Mouse (Mus musculus) right cerebral cortex, postnatal 10 days (tissue): ENCODE results near the gene Plekhf1.

Source experiments
- DNase-seq, 2 experiments: peaks; one replicate each; pipeline ENCODE4 v3.0.0; 2021; ENCODE audit warnings: low spot score in 2 of 2

Gene Plekhf1

DNA sequence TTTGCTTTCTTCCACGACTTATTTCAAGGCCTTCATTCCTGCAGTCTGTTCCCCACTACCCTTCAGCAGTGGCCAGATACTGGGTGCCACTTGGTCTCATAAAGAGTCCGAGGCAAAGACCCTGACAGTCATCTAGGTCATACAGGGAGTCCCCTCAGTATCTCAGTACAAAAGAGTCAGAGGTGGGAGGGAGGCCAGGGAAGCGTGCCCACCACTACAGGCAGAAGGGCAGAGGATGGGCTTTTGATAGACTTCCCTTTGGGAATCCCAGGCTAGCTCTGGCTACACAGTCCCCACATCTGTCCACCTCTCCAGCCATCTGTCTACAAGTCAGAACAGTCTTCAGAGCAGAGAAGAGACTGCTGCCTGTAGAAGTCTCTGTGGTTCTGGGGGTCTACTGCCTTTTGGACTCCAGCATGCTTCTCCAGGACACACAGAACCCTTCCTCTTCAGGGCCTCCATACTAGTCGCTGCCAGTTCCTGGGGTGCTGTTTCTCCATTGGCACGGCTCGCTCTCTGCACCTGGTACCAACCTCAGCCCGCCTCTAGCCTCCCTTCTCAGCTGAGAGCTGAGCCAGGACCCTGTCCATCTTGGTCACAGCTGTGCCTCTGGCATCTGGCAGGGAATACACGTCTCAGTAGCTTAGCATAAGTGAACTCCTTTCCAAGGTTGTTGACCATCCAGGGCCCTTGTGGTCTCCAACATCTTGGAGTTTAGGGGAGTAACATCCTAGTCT lies 9.0 kb downstream of the Plekhf1 start:
- no peak for DNase-seq

DNA sequence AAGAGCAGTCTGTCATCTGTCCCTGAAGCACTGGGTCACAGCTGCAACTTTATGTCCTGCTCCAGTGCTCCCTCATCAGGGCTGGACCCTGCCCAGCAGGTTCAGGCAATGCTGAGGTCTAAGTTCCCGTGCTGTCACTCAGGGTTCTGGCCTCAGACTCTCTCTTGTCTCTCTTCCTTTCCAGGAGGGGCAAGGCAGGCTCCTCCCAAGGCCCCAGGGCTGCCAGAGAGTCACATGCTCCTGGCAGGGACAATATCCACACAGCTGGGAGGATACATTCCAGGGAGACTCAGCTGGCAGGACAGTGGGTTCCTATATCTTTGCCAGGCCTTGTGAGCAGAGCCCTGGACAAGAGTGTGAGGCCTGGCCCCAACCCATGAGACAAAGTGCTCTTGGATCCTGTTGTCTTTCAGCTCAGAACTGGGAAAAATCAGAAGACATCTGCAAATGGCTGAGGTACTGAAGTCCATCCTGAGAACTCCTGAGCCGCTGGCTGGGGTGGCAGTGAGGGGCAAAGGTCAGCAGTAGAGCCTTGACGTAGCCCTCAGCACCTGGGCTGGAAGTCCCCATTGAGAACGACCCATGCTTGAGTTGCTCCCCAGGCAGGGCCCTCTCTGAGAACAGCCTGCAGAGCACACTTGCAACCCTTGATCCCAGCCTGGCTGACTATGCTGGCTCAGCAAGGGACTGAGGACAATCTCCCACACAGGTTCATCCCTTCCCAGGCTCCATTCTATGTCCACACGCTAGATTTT lies 10.2 kb downstream of the Plekhf1 start:
- DNase-seq = peak; percentile 70 to 78

DNA sequence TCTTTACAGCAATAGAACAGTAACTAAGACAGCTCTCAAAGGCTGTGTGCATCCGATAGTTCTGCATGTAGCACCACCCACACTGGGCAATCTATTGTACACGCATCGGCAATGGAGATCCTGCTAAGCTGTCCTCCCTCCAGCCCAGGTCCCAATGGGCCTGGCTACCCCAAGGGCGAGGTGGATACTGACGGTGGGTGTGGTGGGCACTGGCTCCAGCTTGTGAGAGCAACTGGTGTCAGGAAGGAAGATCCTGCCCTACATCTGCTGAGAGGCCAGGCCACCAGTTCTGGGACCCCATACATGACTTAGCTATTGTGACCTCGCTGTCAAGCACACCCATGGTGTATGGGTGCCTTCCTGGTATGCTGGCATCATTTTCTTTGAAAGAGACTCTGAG lies 12.1 kb downstream of the Plekhf1 start:
- DNase-seq = no peak

DNA sequence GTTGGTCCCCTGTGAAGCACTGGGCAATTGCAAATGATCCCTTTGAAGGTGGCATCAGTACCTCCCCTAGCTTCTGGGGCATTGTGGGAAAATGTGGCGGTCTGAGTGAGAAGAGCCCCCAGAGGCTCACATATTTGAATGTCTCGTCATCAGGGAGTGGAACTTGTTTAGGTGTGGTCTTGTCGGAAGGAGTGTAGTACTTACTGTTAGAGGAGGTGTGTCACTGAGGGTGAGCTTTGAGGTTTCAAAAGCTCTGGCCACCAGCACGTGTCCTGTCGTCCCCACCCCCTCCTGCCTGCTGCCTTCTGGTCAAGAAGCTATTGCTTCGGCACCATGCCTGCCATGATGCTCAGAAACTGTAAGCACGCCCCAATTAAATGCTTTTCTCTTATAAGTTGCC lies 12.5 kb downstream of the Plekhf1 start:
- DNase-seq = no peak

DNA sequence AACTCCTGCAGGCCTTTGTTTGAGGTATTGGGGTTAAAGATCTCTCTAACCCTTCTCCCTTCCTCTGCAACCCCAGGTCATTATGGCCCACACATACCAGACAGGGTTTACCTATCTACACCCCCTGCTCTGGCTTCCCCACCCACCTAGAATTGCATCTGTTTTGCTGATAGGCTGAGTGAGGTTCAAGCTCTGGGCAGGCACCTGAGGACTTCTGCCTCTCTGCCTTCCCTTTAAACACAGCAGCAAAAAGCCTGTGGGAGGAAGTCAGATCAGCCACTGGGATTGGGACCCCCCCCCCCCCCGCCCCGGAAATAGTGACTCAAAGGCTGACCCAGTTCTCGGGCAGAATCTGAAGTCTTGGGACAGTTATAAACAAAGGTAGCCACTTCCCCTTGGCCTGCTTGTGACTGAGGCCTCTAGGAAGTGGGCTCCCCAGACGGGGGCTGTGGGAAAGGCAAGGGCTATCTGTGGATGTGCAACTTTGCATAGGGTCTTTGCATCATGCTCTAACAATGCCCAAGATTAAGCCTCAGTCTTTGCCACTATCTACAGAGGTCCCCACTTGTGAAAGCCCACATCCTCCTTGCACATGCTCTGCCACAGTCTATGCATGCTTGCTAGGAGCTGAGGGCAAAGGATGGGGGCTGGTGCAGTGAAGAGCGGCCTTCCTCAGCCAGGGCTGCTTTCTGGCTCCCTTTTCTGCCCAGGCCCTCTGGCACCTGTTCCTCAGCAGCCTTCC lies 13.2 kb downstream of the Plekhf1 start:
- DNase-seq = no peak

DNA sequence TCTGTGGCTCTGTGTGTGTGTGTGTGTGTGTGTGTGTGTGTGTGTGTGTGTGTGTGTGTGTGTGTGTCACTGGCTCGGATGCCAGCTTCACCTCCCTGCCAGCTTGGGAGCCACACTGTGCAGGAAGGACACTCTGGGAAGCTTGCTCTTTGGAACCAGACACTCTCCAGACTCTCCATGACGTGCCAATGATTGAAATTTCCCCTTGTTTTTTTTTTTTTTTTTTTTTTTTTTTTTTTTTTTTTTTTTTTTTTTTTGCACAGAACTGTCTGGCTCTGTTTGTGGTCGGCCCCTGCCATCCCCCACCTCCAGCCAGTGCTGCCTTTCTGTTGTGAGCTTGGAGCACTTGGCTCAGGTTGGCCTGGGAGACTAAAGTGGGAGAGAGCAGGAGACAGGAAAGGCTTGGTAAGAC lies 15.2 kb downstream of the Plekhf1 start:
- no peak for DNase-seq

DNA sequence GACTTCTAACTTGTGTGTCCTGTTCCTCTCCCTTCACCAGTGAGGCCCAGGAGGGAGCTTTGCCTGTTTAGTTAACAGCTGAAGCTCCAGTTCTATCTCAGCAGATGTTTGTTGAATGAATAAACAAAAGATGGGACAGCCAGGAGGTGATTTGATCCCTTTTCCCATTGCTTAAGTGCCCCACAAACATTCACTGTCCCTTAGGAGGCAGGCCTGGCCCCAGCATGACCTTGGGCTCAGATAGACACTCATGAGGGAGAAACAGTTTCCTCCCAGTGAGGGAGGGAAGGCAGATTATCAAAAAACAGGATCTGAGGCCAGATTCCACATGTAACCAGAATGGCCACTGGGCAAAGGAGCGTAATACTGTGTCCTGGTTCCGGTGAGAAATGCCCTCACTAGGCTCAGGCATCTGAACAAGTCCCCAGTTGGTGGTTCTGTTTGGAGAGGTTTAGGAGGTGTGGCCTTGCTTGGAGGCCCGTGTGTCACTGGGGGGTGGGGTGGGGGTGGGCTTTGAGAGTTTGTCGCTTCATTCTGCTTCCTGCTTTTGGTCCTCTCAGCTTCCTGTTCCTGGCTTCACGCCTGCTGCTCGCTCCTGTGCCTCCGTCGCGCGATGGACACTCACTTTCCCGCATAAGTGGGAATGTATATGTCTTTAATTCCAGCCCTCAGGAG lies 18.2 kb downstream of the Plekhf1 start:
- no peak for DNase-seq

DNA sequence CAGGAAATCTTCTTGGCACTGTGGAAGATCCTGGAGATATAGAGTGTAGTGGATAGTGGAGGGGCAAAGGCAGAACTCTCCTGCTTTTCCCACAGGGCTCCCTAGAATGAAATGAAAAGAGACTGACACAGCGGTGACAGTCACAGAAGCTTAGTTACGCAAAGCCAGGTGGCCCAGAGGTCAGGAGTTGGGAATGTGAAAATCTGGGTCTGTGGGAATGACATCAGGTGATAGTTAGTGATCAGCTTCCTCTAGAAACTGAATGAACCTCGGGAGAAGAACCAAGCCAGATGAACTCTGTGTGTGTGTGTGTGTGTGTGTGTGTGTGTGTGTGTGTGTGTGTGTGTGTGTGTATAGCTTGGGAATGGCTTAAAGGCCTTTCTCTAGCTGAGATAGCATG lies 18.8 kb downstream of the Plekhf1 start:
- DNase-seq = no peak

DNA sequence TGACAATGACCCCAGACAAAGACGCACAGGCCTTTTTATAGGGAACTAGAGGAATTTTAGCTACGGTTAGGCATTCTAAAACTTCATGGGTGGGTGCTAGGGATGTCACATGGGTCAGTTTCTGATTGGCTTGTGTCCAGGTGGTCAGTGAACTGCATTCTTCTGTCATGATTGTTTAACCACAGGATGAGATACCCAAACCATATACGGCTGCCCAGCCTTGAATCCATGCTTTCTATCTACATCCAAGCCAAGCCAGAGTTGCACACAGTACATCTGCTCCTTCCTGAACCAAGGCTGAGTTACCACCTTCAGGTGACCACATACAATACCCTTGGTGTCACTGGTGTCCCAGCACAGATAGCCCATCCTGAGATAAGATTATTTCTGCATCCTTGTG lies 21.3 kb downstream of the Plekhf1 start:
- no peak for DNase-seq

DNA sequence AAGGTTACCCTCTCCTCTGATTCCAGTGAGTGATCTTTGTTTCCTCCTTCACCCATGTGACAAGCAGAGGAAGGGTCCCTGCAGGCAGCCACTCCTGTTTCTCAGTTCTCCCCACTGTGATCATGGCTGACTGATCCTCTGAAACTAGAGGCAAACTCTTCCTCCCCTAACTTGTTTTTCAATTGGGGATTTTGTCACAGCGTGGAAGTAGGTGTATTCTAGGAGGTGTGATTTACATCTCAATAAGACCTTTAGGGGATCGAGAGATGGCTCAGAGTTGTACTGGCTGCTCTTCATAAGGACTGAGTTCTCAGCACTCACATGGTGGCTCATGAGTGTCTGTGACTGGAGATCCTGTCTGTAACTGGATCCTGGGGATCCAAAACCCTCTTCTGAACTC lies 22.0 kb downstream of the Plekhf1 start:
- DNase-seq = no peak

DNA sequence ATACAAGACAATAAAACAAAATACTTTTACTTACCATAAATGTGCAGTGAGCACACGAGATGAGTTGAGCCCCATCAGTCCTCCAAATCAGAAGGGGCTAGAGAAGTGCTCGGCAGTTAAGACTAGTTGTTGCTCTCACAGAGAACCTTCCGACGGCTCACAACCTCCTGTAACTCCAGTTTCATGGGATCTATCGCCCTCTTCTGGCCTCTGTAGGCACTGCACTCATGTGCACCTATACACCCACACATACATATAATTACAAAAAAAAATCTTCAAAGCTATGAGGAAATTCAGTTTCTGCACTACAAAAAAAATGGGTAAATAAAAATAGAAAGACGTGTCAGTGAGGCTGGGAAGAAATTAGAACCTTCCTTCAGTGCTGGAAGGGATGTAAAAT lies 23.5 kb downstream of the Plekhf1 start:
- no peak for DNase-seq

DNA sequence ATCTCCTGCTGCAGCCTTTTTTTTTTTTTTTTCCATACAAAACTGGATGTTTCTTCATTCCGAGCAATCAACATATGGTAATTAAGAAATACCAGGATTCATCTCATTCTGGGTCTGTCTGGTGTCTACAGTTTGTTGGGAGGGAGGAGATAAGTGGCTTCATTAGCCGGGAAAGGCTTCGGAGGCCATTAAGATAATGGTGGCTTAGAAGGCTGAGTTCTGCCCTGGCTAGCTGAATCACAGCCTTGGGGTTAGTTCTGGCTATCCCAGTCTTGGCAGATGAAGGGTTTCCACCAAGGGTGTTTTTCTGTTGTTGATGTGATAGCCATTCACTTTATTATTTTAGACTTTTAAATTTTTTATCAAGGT lies 26.5 kb downstream of the Plekhf1 start:
- no peak for DNase-seq

DNA sequence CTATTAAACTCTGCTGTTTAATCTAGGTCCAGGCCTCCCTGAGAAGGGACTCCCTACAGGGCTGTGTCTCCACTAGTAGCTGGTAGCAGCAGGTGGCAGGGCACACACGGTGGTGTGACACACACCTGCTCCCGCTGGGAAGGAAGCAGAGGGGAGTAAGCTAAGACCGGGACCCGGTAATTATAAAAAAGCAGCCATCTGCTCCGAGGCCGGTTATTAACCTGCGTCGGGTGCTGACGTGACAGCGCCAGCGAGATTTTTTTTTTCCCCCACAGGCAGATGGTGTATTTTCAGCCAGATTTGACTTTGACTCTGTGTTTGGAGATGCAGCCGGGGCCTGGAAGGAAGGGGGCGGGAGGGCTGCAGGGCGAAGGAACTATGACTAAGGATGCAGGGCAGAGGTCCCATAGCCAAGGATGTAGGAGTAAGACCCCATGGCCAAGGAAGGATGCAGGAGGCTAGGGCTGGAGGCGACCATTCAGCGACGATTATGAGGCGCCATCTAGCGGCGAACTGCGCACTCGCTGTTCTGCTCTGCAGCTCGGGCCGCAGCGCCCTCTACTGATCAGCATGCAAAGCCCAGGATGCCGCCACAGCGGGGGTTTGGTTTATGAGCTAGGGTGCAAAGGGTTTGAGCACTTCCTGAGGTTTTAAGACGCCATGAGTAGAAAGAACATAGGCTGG lies 27.1 kb downstream of the Plekhf1 start:
- DNase-seq = peak; percentile 87 to 91

DNA sequence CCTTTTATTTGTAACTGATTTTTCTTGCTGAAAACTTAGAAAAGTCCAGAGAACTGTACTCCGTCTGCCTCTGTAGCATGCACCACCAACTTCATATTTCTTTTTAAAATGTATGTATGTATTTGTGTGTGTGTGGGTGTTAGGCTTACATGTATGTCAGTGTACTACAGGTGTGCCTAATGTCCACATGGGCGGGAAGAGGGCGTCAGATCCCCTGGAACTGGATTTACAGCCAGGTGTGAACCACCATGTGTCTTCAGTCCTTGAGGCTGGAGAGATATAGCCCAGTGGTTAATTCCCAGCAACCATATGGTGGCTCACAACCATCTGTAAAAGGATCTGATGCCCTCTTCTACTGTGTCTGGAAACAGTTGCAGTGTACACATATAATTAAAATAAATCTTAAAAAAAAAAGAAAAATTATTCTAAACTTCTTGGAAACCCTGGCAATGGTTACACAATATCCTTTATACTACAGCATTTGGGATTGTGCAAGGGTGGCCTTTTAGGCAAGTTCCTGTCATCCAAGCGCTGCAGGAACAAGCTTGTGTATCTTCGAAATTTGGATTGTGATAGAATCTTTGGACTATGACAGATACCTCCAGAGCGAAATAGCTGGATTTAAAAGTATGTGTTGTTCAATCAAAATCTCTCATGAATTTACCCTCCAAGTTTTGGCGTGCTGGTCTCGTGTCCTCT lies 27.8 kb downstream of the Plekhf1 start:
- DNase-seq = no peak

DNA sequence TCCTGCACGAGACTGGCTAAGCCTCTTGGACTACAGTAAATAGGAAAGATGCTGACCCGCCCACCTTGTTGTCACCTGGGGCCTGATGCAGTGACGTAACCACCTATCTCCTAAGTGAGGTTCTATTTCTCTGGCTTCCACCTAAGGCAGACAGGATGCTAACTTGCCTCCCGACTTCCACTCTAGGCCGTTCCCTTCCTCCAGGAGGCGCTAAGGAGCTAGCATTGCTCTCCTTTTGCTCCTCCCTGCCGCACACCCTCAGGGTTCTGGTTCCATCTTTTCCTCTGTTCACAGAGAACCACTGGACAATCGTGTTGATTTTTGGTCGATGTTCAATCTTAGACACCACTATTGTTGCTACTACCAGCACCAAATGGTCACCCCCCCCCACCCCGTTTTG lies 36.2 kb downstream of the Plekhf1 start:
- no peak for DNase-seq

DNA sequence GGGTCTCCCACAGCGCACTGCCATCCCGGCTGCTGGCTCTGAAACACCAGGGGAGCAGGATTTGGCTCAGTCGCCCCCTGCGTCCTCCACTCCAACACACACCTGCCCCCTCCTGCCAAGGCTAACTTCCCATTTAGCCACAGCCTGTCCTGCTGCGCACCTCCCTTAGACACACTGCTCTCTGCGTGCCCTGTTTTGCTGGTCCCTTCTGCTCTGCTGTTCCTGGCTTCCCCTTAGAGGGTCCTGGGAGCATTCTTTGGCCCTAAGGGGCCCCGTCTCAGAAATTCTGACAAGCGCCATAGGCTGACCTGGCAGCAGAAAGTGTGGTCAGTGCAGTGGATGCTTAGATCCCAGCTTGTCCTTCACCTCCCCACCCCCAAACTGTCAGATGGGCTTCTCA lies 36.7 kb downstream of the Plekhf1 start:
- no peak for DNase-seq

DNA sequence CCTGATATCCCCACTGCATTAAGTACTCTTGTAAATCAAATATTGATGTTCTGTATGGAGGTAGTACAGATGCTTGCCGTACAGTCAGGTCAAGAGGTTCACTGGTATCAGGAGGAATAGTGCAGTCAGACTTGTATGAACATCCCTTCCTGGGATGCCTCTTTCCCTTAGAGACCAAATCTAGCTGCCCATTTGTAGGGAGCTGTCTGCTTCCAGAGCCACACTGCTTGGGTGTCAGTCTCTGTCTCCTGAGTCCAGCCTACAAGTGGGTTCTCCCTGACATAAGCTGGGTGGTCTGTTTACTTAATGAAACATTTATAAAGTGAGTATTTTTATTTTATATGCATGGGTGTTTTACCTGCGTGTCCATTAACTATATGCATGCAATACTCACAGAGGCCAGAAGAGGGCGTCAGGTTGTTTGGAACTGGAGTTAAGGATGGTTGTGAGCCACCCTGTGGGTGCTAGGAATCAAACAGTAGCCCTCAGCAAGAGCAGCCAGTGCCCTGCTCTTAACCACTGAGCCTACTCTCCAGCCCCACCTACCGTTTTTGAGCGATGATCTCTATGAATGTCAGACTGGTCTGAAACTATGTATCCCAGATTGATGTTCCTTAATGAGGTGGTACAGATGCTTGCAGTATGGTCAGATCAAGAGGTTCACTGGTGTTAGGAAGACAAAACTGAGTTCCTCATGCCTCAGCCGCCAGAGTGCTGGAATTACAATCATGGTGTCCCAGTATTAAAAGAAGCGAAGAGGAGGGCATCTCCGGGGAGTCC lies 37.6 kb downstream of the Plekhf1 start:
- DNase-seq = no peak

DNA sequence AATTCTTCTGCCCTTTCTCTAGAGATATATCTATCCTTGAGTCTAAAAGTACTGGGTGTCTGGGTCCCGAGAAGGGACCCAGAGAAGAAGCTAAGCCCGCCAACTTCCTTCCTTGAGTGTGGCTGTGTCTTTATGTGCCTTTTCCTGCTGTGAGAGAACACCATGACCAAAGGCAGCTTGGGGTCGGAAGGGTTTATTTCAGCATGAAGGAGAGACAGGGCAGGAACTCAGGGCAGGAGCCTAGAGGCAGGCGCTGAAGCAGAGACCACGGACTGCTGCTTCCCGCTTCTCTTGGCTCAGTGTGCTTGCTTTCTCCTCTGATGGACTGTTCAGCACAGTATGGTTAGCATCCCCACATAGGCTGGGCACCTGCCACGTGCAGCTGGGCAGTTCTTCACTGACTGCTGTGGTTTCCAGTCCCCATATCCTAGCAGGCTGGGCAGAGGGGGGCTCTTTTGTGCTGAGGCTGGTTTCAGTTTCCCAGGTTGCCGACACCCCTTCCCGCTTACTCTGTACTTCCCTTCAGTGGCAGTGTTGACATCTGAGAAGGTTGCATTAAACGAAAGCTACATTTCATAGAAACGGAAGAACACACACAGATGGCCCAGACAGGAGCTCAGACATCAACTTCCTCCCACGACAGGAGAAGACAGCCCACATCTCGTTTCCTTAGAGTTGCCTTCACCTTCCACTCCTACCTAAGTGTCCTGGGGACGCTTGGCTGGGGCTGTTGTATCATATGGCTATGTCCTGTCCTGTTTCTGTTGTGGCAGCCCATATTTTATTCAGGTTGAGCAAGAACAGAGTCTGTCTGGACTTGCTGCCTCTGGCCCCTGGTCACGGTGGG lies 38.5 kb downstream of the Plekhf1 start:
- peak in 1 of 2 experiments; percentile 50 for DNase-seq
